Mouse (Mus musculus) intestine, embryonic 15.5 days (tissue): ENCODE results near the gene Hmox2. TPM values are rescaled to one million over a fixed set of nuclear protein-coding genes. Genes with fewer than 3 reads are reported as not detected.
"Not testable (repeated sequence)": the region's sequence is repeated elsewhere in the genome, so short reads cannot be mapped to it uniquely, and the experiment has no call there.

ENCODE experiments used
- ATAC-seq: fragments of 200-750 bp; cut with Nextera tagmentation; 2 replicates; pipeline ENCODE4 v1.8.0; 2017; ENCODE audit warnings: moderate TSS enrichment, moderate library complexity
- H3K27ac ChIP-seq: fragments of 300-500 bp; sonication (generic); 2 replicates; pipeline ENCODE4 v1.5.1; 2015; ENCODE audit warnings: mild to moderate bottlenecking, inconsistent platforms
- H3K27me3 ChIP-seq: fragments of 300-500 bp; sonication (generic); replicated peaks from 2 replicates; pipeline ENCODE4 v1.6.1; 2015; ENCODE audit warnings: inconsistent platforms
- H3K36me3 ChIP-seq: fragments of 300-500 bp; sonication (generic); 2 replicates; pipeline ENCODE4 v1.6.1; 2015; ENCODE audit warnings: inconsistent platforms
- H3K4me1 ChIP-seq: fragments of 300-500 bp; sonication (generic); replicated peaks from 2 replicates; pipeline ENCODE4 v1.6.1; 2015; ENCODE audit warnings: inconsistent platforms
- H3K4me2 ChIP-seq: fragments of 300-500 bp; sonication (generic); replicated peaks from 2 replicates; pipeline ENCODE4 v1.6.1; 2015; ENCODE audit warnings: mild to moderate bottlenecking, inconsistent platforms
- H3K4me3 ChIP-seq: fragments of 300-500 bp; sonication (generic); replicated peaks from 2 replicates; pipeline ENCODE4 v1.5.1; 2015; ENCODE audit warnings: inconsistent platforms
- H3K9ac ChIP-seq: fragments of 300-500 bp; sonication (generic); 2 replicates; pipeline ENCODE4 v1.6.1; 2015; ENCODE audit warnings: inconsistent platforms
- H3K9me3 ChIP-seq: fragments of 300-500 bp; sonication (generic); 2 replicates; pipeline ENCODE4 v1.6.1; 2016; ENCODE audit warnings: inconsistent platforms
- WGBS: fragments of 180-500 bp; shearing (Covaris S2); methylation state at CpG from one replicate; pipeline ENCODE4 v1.1.7; 2015; 5-methylcytosine and 5-hydroxymethylcytosine counted together
- polyA plus RNA-seq: library from polyadenylated mRNA; unstranded; fragments of >200 nt; fragmentation: Nextera tagmentation; extraction: Ambion mirVana; gene quantifications from 2 replicates; pipeline ENCODE4 v1.2.1, GENCODE M21; 2015

Hmox2 gene
- 90.4 and 91.7 TPM in 2 replicates for polyA plus RNA-seq

- 6% methylated on average over 35 of the region's 35 CpGs for WGBS
- Histone ChIP-seq H3K4me1 (peaks cover 5% of the 10 kb centered on the region; the same call in 1 of the 2 replicates), H3K4me3 (peak within 1 kb of the TSS; percentile 94), H3K27me3 (no peaks in the 10 kb centered on the region), H3K36me3 (no peaks in the 10 kb centered on the region), H3K9me3 (no peaks in the 10 kb centered on the region), H3K9ac (peak within 1 kb of the TSS; percentile 93), H3K4me2 (peak within 1 kb of the TSS; percentile 77), H3K27ac (peak within 1 kb of the TSS; percentile 88)
- peak; percentile 98 for ATAC-seq
Measured at GRCm38 (mm10) chr16:4725780-4726527, at the start of gene Hmox2. Gene Hmox2, plus strand, starts transcription at chr16:4726361.

GRCm38 (mm10) chr16:4676836-4677235, 49.3 kb upstream of the Hmox2 start:
- no peak for ATAC-seq
- H3K27ac ChIP-seq: no peak overlapping the region
- H3K36me3 ChIP-seq: peaks cover 6% of the 10 kb centered on the region; the same call in 1 of the 2 replicates
- no peaks in the 10 kb centered on the region for H3K9me3 ChIP-seq
- no peak overlapping the region for H3K4me2 ChIP-seq
- 96% methylated on average over 5 of the region's 5 CpGs for WGBS
- H3K4me3 ChIP-seq: no peak overlapping the region
- no peaks in the 10 kb centered on the region for H3K27me3 ChIP-seq
- H3K4me1 ChIP-seq: peaks cover 20% of the 10 kb centered on the region
- H3K9ac ChIP-seq: no peak overlapping the region

GRCm38 (mm10) chr16:4678080-4678479, 48.1 kb upstream of the Hmox2 start:
- Histone ChIP-seq H3K4me3 (no peak overlapping the region), H3K36me3 (peaks cover 6% of the 10 kb centered on the region; the same call in 1 of the 2 replicates), H3K4me1 (peaks cover 20% of the 10 kb centered on the region), H3K9me3 (no peaks in the 10 kb centered on the region), H3K27me3 (no peaks in the 10 kb centered on the region), H3K27ac (no peak overlapping the region), H3K9ac (no peak overlapping the region), H3K4me2 (peak overlapping the region; percentile 91)
- no peak for ATAC-seq
- WGBS: 82% methylated on average over 5 of the region's 5 CpGs

- Histone ChIP-seq H3K27ac (peak within 1 kb of the TSS; percentile 82), H3K4me2 (peak within 1 kb of the TSS; percentile 91), H3K4me1 (peaks cover 14% of the 10 kb centered on the region; the same call in 1 of the 2 replicates), H3K9me3 (no peaks in the 10 kb centered on the region), H3K27me3 (no peaks in the 10 kb centered on the region), H3K4me3 (peak within 1 kb of the TSS; percentile 73), H3K36me3 (peaks cover 5% of the 10 kb centered on the region; the same call in 1 of the 2 replicates), H3K9ac (peak within 1 kb of the TSS; percentile 68)
- peak; percentile 91 for ATAC-seq
- WGBS: under 1% methylated on average over 47 of the region's 47 CpGs
Measured at GRCm38 (mm10) chr16:4679121-4680018, 46.8 kb upstream of the Hmox2 start, which contains the start of gene Coro7. Gene Coro7, minus strand, starts transcription at chr16:4679777.

- not testable (repeated sequence) for H3K4me2 ChIP-seq, H3K9me3 ChIP-seq, H3K4me3 ChIP-seq, ATAC-seq, H3K9ac ChIP-seq, H3K36me3 ChIP-seq, H3K27me3 ChIP-seq, H3K27ac ChIP-seq
- WGBS: 85% methylated on average over 3 of the region's 3 CpGs
- peaks cover 20% of the 10 kb centered on the region for H3K4me1 ChIP-seq
Measured at GRCm38 (mm10) chr16:4680922-4681455, 45.2 kb upstream of the Hmox2 start.

GRCm38 (mm10) chr16:4682628-4683179, 43.5 kb upstream of the Hmox2 start:
- H3K27me3 ChIP-seq: no peaks in the 10 kb centered on the region
- H3K4me3 ChIP-seq: no peak overlapping the region
- ATAC-seq: no peak
- peaks cover 20% of the 10 kb centered on the region for H3K4me1 ChIP-seq
- WGBS: 71% methylated on average over 4 of the region's 4 CpGs
- H3K36me3 ChIP-seq: no peaks in the 10 kb centered on the region
- H3K27ac ChIP-seq: no peak overlapping the region
- no peaks in the 10 kb centered on the region for H3K9me3 ChIP-seq
- H3K9ac ChIP-seq: no peak overlapping the region
- peak overlapping the region; percentile 85 for H3K4me2 ChIP-seq

- Histone ChIP-seq H3K36me3 (peaks cover 1% of the 10 kb centered on the region; the same call in 1 of the 2 replicates), H3K27ac (peak overlapping the region; percentile 81), H3K9me3 (no peaks in the 10 kb centered on the region), H3K4me2 (peak overlapping the region; percentile 85), H3K9ac (peak overlapping the region; percentile 97), H3K27me3 (no peaks in the 10 kb centered on the region), H3K4me1 (peaks cover 16% of the 10 kb centered on the region), H3K4me3 (peak overlapping the region; percentile 98)
- 0 out of 2 replicates have a peak, but pooled peaks have one; percentile 1 for ATAC-seq
- WGBS: 28% methylated on average over 9 of the region's 9 CpGs
Measured at GRCm38 (mm10) chr16:4683193-4683580, 43.0 kb upstream of the Hmox2 start.

GRCm38 (mm10) chr16:4683581-4684456, 42.3 kb upstream of the Hmox2 start:
- Histone ChIP-seq H3K9me3 (no peaks in the 10 kb centered on the region), H3K36me3 (peaks cover 4% of the 10 kb centered on the region; the same call in 1 of the 2 replicates), H3K27ac (peak overlapping the region; percentile 81), H3K27me3 (no peaks in the 10 kb centered on the region), H3K4me1 (peaks cover 9% of the 10 kb centered on the region), H3K4me3 (peak overlapping the region; percentile 98), H3K4me2 (peak overlapping the region; percentile 85), H3K9ac (peak overlapping the region; percentile 97)
- ATAC-seq: peak; percentile 88
- WGBS: under 1% methylated on average over 54 of the region's 54 CpGs

GRCm38 (mm10) chr16:4684457-4684791, 41.7 kb upstream of the Hmox2 start:
- Histone ChIP-seq H3K4me2 (peak overlapping the region; percentile 85), H3K9me3 (no peaks in the 10 kb centered on the region), H3K27ac (peak overlapping the region; percentile 81; the same call in 1 of the 2 replicates), H3K36me3 (peaks cover 9% of the 10 kb centered on the region), H3K9ac (peak overlapping the region; percentile 97), H3K27me3 (no peaks in the 10 kb centered on the region), H3K4me1 (peaks cover 6% of the 10 kb centered on the region; the same call in 1 of the 2 replicates), H3K4me3 (peak overlapping the region; percentile 98)
- 1% methylated on average over 9 of the region's 9 CpGs for WGBS
- no peak; the same call in 1 of the 2 replicates for ATAC-seq

- not testable (repeated sequence) for H3K9ac ChIP-seq, H3K27ac ChIP-seq, H3K27me3 ChIP-seq, H3K9me3 ChIP-seq, H3K4me2 ChIP-seq, ATAC-seq, H3K4me1 ChIP-seq, H3K4me3 ChIP-seq
- peaks cover 33% of the 10 kb centered on the region for H3K36me3 ChIP-seq
- 98% methylated on average over 4 of the region's 4 CpGs for WGBS
Measured at GRCm38 (mm10) chr16:4689371-4689770, 36.8 kb upstream of the Hmox2 start.

GRCm38 (mm10) chr16:4701211-4701610, 24.9 kb upstream of the Hmox2 start:
- Histone ChIP-seq H3K27me3 (no peaks in the 10 kb centered on the region), H3K27ac (no peak overlapping the region), H3K9ac (no peak overlapping the region), H3K4me2 (no peak overlapping the region), H3K9me3 (no peaks in the 10 kb centered on the region), H3K4me3 (no peak overlapping the region), H3K4me1 (no peaks in the 10 kb centered on the region), H3K36me3 (peaks cover 54% of the 10 kb centered on the region)
- ATAC-seq: no peak
- WGBS: 93% methylated on average over 3 of the region's 3 CpGs
